Mouse (Mus musculus): Measurements from ENCODE around the gene Golga3.

The Golga3 gene

DNA sequence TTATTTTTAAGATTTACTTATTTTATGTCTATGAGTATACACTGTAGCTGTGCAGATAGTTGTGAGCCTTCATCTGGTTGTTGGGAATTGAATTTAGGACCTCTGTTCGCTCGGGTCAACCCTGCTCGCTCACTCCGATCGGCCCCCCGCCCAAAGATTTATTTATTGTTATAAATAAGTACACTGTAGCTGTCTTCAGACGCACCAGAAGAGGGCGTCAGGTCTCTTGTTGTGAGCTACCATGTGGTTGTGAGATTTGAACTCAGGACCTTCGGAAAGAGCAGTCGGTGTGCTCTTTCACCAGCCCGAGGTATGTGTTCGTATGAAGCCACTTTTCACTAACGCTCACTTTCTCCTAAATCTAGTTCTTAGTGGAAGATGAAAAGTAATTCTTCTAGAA is 55.1 kb downstream of the Golga3 start:
- peak; percentile 26 to 35 for DNase-seq

DNA sequence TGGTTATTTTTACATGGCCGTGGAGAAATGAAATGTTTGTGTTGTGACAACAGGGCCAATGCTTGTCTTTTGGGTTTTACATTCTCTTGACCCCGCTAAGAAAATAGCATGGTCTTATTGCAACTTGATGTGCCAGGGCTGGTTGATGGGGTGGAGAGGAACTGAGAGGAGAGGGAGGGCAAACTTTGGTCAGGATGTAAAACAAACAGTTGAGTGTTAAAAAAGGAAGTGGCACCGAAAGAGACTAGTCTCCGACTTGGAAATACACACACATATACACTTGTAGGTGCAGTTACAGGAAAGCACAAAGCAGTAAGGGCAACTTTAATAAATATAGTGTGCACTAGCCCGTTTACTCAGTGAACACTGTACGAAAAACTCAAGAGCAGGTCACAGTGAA is 55.8 kb downstream of the Golga3 start:
- DNase-seq: peak; percentile 39 to 51

DNA sequence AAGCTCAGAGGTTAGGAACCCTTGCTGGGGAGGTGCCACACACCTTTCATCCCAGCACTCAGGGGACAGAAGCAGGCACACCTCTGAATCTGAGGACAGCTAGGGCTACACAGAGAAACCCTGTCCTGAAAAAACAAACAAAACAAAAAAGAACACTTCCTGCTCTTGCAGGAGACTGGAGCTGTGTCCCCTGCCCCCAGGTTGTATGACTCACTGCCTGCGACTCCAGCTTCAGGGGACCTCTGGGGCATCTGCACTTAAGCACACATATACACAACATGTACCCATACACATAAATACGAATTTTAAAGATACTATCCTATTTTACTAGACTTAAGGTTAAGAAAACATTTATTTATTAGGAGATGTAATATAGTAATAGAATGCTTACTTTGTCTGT is 67.6 kb downstream of the Golga3 start:
- DNase-seq: no peak

DNA sequence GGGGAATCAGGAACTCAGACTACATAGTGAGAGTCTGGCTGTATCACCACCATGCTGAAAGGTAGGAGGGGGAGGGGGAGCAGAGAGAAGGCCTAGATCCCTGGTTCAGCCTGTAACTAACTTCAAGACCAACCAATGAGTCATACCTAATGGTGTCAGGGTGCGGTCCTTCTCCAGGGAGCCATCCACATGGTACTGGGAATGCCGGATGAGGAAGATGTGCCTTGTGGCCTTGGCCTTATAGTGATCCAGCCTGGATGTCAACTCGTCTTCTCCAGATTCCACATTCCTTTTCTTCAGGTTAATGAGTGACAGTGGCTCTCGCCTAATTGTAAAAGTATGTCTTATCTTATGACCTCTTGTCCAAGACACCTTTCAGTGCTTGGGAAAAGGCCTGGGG is 90.4 kb downstream of the Golga3 start:
- DNase-seq: no peak

DNA sequence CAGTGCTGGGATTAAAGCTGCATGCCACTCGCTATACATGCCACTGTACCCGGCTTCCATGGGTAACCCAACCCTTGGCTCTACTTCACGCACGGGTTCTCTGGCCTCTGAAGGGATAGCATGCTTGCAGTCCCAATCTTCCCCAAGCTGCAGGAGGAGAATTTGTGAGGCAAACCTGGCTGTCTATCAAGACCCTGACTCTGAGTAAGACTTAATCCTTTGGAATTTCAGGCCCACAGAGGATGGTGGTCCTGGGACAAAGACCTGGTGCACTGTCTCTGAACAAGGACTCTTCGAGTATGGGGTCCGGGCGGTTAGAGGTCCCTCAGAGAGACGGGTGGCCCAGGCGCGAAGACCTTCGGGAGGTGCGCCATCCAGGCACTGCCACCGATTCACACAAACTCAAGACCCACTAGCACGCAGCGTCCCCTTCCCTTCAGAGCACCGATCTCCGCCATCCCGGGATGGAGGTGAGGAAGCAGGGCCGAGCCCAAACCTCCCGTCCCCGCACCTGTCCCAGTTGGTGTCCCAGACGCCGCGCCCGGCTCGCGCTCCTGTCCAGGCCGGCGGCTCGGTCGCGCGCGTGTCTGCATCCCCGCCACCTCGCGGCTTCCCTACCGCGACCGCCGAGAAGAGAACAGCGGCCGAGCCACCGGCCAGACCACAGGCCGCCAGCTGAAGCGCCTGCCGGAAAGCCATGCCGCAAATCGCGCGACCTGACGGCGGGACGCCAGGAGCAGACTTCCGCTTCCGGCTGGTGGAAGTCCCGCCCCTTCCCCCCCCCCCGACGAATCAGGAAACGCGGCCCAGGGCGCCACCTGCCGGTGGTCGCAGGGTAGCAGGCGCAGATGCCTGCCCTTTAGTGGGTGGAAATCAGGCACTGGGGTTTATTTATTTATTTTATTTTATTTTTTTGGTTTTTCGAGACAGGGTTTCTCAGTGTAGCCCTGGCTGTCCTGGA is 92.9 kb downstream of the Golga3 start, which contains the start of gene Pgam5:
Pgam5 (minus strand) TSS at position 773 of the 961 bp plus-strand sequence.
- peak; percentile 91 to 92 for DNase-seq

DNA sequence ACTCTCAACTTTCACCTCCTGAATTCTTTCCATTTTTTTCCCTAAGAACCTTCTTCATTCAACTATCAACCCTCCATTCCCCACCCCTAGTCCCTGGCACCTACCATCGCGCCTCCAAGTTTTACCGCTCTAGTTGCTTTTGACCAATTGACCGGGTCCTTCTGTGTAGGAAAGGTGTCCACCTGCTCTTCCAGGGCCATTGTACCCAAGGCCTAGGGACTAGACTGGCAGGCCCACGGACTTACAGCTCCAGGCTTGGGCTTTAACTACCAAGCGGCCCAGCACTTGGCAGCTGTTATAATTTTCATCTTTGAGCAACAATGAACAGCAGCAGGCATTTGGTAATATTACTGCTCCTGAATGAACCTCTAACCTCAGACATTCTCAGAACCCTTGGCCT is 93.7 kb downstream of the Golga3 start:
- no peak for DNase-seq

DNA sequence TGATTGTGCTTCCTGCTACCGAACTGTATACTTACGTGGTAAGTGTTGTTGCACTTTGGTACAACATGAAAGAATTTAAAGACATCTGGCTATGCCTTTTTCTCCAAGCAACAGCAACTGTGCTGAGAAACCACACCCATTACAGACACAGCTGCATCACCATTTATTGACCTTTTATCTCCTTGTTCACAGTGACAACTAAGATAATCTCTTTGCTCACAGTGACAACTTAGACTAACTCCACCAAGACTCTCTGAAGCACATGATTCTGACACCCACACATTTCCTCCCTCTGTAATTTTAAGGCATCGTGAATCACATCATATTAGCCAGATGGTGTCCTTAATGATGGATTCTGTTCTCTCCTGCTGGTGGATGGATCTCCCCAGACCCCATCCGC is 97.6 kb downstream of the Golga3 start:
- DNase-seq: no peak

DNA sequence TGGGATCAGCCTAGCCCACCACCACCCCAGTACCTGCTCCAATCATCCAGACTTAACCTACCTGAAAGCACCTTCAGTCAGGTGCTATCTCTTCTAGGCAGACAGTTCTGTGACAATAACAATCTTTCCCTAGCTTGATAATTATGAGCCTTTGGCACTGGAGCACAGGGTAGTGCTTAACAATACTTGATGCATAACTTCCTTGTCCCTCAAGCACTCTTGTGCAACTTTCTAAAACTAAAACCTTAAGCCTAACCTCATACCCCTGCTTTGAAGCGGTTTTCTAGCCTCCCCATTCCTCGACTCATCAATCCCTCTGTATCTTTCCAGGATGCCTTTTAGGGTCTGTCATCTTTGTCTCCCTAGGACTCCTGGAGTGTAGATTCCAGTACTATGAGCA is 98.3 kb downstream of the Golga3 start:
- DNase-seq: no peak
